Mouse (Mus musculus) cerebellum, adult 2 months (tissue): ENCODE results near the gene Dpysl5.

Experiments used
- CTCF ChIP-seq: fragments of 200-500 bp; IDR thresholded peaks from 2 replicates; pipeline ENCODE4 v1.5.1; 2011; ENCODE audit warnings: low read depth, mild to moderate bottlenecking, control low read depth, low read length, moderate library complexity, borderline replicate concordance; ENCODE audit not compliant: insufficient read depth
- POLR2A ChIP-seq: fragments of 200-500 bp; IDR thresholded peaks from 2 replicates; pipeline ENCODE4 v1.6.1; 2011; ENCODE audit warnings: low read length, control low read depth, borderline replicate concordance; ENCODE audit not compliant: insufficient read depth

- TF ChIP-seq CTCF (no peak), POLR2A (no peak)
Measured at GRCm38 (mm10) chr5:30670091-30670490, 41.3 kb upstream of the Dpysl5 start.
